Mouse (Mus musculus): ENCODE data around the gene Grb10.

Grb10 gene

DNA sequence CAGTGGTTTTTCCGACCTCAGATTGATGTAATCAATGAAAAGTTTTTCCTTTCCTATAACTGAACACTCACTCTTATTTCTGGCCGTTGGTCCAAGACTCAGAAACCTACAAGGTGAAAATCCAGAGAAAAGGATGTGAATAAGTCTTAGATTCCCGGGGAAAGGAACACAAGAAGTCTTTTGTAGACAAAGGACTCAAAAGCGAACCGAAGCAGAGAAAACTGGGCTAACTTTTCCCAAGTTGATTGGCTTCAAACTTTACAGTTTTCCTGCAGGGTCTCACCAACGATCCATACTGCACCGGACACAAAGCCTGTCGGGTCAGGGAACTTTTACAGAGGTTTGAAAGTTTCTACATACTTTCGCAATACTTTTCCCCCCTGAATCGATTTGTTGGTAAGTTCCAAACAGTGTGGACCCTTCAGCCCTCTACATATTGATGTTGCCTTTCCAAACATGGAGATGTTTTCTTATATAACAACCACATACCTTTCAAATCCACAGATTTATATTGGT is at the start of gene Grb10:
TSS of gene Grb10 (minus strand) at position 214 of the 516 bp plus-strand sequence.
- ATAC-seq (ENCODE audit: low TSS enrichment): no peak

DNA sequence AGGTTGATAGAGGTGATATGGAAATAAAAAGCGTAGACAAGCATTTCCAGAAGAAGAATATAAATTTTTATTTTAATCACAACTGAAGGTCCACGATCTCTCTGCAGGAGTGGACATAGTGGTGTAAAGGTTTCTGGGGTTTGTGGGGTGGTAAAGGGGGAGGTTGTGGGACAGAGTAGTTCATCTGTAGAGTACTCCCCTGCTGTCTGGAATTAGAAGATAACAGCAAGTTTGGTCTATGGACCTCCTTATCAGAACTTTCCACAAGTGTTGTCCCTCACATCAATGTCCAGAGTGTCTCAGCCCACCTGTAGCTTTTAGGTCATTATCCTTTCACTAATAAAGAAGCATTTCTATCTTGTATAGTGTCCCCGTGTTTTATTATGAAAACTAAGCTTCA is 43.2 kb upstream of the Grb10 start:
- ATAC-seq (ENCODE audit: low TSS enrichment): no peak

- no peak for ATAC-seq (ENCODE audit: low TSS enrichment)
Measured at GRCm38 (mm10) chr11:12079231-12079630, 40.7 kb upstream of the Grb10 start.

DNA sequence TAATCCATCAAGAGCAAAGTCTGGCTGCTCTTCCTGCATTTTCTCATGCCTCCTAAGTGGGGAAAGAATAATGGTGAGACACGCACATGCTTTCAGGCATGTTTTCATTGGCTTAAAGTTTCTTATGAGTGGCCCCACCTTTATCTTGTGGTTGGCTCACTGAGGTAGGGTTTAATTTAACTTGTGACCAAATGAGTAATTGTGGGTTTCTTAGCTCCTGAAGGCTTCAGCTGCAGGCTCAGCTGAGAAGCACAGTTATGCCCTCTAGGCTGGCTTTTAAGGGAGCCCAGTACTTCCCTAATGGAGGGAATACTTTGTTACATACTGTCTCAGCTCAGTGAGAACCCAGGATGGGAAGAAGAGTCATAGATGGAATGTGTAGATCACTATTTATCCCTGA is 37.0 kb upstream of the Grb10 start:
- no peak for ATAC-seq (ENCODE audit: low TSS enrichment)

- ATAC-seq (ENCODE audit: low TSS enrichment): no peak
Measured at GRCm38 (mm10) chr11:12073394-12074226, 35.1 kb upstream of the Grb10 start.

- ATAC-seq (ENCODE audit: low TSS enrichment): no peak
Measured at GRCm38 (mm10) chr11:12072322-12072721, 33.8 kb upstream of the Grb10 start.

DNA sequence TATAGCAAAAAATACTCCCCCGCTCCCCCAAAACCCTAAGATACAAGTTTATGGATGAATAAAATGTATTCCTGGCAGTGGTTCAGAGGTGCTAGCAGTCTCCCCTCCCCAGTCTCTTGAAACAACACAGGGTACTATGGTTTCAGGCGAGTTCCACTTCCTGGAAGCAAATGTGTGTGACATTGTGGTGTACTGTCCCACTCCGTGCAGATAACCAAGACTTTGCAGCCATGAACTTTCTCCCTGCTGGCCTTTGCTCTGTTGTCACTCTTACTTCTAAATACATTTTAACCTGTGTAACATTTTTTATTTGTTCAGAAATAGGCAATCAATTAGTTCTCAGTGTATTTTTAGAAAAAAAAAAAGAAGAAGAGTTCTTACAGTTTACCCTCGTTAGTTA is 20.5 kb upstream of the Grb10 start:
- no peak for ATAC-seq (ENCODE audit: low TSS enrichment)

GRCm38 (mm10) chr11:12048547-12049327 is 10.3 kb upstream of the Grb10 start:
- no peak for ATAC-seq (ENCODE audit: low TSS enrichment)

DNA sequence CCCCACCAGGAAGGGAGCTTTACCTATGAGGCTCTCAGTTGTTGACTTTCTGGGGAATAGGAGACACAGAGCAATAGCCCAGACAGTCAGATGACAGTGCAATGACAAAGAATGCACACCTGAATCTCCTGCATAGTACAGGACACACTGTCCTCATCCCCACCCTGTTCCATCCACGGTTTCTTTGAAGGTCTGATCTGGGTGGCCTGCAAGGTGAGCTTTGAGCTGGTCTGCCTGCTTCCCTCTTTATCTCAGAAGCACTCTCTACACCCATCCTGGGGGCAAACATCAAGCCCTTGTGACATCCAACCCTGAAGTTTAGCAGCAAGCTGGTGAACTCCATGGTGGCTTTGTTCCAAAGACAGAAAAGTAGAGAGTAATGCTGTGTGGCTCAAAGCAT is 9.7 kb upstream of the Grb10 start:
- ATAC-seq (ENCODE audit: low TSS enrichment): no peak

GRCm38 (mm10) chr11:12044245-12044644 is 5.8 kb upstream of the Grb10 start:
- ATAC-seq (ENCODE audit: low TSS enrichment): no peak

DNA sequence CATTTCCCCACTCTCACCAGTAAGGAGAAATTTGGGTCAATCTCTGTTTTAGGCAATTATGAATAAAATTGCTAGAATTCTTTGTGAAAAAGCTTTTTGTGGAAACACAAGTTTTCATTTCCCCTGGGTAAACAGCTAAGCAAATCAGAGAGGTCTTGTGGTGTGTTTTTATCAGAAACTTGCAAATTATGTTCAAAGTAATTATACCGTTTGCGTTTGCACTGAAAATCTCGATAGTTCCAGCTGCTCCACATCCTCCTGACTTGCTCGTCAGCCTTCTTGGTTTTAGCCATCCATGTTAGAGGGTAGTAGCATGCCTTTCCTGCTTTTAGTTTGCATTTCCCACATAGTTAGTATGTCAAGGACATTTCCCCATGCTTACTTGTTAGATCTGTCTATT is 3.3 kb upstream of the Grb10 start:
- no peak for ATAC-seq (ENCODE audit: low TSS enrichment)

- ATAC-seq (ENCODE audit: low TSS enrichment): no peak
Measured at GRCm38 (mm10) chr11:12041379-12041778, 2.9 kb upstream of the Grb10 start.

GRCm38 (mm10) chr11:12040391-12040790 is 1.9 kb upstream of the Grb10 start:
- ATAC-seq (ENCODE audit: low TSS enrichment): no peak

DNA sequence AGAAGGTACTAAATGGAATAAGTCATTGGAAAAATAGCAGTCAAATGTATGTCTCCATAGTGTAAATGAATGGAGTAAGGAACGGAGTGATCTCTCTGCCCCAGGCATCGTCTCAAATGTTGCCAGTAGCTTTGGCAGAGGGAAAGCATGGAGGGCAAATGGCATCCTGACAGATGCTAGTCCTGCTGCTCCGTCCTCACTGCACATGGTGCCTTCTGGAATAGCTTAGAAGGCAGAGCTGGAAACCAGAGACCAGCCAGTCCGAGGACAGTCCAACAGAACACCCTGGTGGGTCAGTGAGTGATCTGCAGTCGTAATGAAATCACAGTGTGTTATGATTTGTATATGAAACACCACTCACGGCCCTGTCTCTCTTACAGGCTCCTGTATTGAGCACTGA is 1.3 kb upstream of the Grb10 start:
- ATAC-seq (ENCODE audit: low TSS enrichment): no peak

DNA sequence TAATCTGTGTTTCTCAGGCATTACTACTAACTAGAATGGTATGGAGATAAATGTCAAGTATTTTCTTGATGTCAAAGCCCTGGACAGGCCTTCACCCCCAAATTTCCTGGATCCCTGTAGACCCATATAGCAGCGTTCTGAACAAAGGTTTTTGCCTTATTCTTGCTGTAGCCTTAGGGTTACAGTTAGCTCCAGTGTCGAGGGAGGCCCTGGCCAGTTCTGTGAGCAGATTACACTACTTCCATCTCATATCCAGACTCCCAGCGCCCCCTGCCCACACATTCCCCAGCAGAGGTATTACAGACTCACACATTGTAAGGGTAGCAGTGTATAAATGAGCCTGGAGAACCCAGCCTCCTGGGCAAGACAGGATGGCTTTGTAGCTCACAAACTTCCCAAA is 615 bp upstream of the Grb10 start:
- ATAC-seq (ENCODE audit: low TSS enrichment): no peak

GRCm38 (mm10) chr11:12037689-12038469 is 604 bp downstream of the Grb10 start:
- ATAC-seq (ENCODE audit: low TSS enrichment): no peak

GRCm38 (mm10) chr11:12037075-12037686 is 1.3 kb downstream of the Grb10 start:
- no peak for ATAC-seq (ENCODE audit: low TSS enrichment)

GRCm38 (mm10) chr11:12035916-12036910 is 2.3 kb downstream of the Grb10 start:
- no peak for ATAC-seq (ENCODE audit: low TSS enrichment)

DNA sequence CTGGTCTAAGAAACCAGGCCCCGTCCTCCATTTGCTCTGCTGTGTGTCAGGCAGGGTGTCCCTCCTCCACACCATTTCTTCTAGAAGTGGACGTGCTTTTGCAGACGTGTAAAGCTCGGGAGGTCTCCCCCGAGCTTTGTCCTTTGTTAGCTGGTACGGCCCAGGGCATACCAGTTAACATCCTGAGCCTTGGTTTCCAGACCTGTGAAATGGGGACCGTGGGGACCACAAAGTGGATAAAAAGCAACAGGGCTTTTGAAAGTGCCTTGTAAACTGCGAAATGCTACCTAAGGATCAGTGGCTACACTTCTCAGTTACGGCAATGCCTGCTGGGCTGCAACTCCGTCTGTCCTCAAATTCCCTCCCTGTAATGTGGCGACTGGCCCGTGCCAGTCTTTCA is 3.2 kb downstream of the Grb10 start:
- ATAC-seq (ENCODE audit: low TSS enrichment): no peak

DNA sequence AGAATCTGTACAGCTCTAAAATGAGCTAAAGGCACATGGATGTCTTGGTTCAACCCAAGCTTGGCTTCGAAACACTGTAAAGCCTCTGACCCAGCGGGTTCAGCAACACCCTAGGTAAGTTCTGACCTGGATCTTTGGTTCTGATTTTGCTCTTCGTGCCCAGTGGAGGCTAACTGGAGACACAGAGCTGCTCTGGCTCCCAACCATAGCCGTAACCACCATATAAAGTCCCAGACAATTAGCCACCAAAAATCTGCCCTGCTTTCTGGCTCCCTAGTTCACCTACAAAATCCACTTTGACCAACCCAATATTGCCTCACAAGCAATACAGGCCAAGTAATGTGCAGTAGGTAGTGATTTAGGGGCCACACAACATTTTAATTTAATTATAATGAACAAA is 3.7 kb downstream of the Grb10 start:
- no peak for ATAC-seq (ENCODE audit: low TSS enrichment)
